Mouse (Mus musculus): ENCODE data around the gene Chchd6.
A peak's percentile ranks its signal among the peaks of the same experiment; 100 is the strongest.

Gene Chchd6

GRCm38 (mm10) chr6:89584634-89585409, 10.6 kb downstream of the Chchd6 start:
- DNase-seq, result no peak

- DNase-seq, result no peak
Measured at GRCm38 (mm10) chr6:89583170-89583569, 12.3 kb downstream of the Chchd6 start.

- no peak for DNase-seq
Measured at GRCm38 (mm10) chr6:89574641-89575040, 20.8 kb downstream of the Chchd6 start.

- no peak for DNase-seq
Measured at GRCm38 (mm10) chr6:89573768-89574167, 21.7 kb downstream of the Chchd6 start.

- no peak for DNase-seq
Measured at GRCm38 (mm10) chr6:89572921-89573636, 22.4 kb downstream of the Chchd6 start.

GRCm38 (mm10) chr6:89569370-89569769, 26.1 kb downstream of the Chchd6 start:
- DNase-seq, result no peak

GRCm38 (mm10) chr6:89566740-89567139, 28.7 kb downstream of the Chchd6 start:
- DNase-seq, result no peak

GRCm38 (mm10) chr6:89563381-89563780, 32.1 kb downstream of the Chchd6 start:
- DNase-seq, result no peak

- DNase-seq, result no peak
Measured at GRCm38 (mm10) chr6:89560826-89561225, 34.6 kb downstream of the Chchd6 start.

- no peak for DNase-seq
Measured at GRCm38 (mm10) chr6:89557654-89558053, 37.8 kb downstream of the Chchd6 start.

- DNase-seq, result no peak
Measured at GRCm38 (mm10) chr6:89556566-89556965, 38.9 kb downstream of the Chchd6 start.

- no peak for DNase-seq
Measured at GRCm38 (mm10) chr6:89555971-89556370, 39.5 kb downstream of the Chchd6 start.

GRCm38 (mm10) chr6:89554029-89554428, 41.4 kb downstream of the Chchd6 start:
- peak; percentile 32 for DNase-seq

- DNase-seq, result peak; percentile 78
Measured at GRCm38 (mm10) chr6:89553012-89553704, 42.3 kb downstream of the Chchd6 start.

- no peak for DNase-seq
Measured at GRCm38 (mm10) chr6:89552321-89553011, 43.0 kb downstream of the Chchd6 start.

GRCm38 (mm10) chr6:89549157-89549556, 46.3 kb downstream of the Chchd6 start:
- no peak for DNase-seq

- DNase-seq, result no peak
Measured at GRCm38 (mm10) chr6:89547951-89548350, 47.5 kb downstream of the Chchd6 start.

- DNase-seq, result no peak
Measured at GRCm38 (mm10) chr6:89538102-89538751, 57.2 kb downstream of the Chchd6 start.

- DNase-seq, result no peak
Measured at GRCm38 (mm10) chr6:89535626-89536225, 59.7 kb downstream of the Chchd6 start.

- DNase-seq, result no peak
Measured at GRCm38 (mm10) chr6:89524766-89525165, 70.7 kb downstream of the Chchd6 start.

- DNase-seq, result no peak
Measured at GRCm38 (mm10) chr6:89510154-89510553, 85.3 kb downstream of the Chchd6 start.

GRCm38 (mm10) chr6:89508725-89509124, 86.7 kb downstream of the Chchd6 start:
- DNase-seq, result no peak
